Mouse (Mus musculus): ENCODE data around the gene Dpf3. TPM values are rescaled to one million over a fixed set of nuclear protein-coding genes. Genes with fewer than 3 reads are reported as not detected.

Gene Dpf3
- polyA plus RNA-seq, 1 experiment, result 42.6 TPM

DNA sequence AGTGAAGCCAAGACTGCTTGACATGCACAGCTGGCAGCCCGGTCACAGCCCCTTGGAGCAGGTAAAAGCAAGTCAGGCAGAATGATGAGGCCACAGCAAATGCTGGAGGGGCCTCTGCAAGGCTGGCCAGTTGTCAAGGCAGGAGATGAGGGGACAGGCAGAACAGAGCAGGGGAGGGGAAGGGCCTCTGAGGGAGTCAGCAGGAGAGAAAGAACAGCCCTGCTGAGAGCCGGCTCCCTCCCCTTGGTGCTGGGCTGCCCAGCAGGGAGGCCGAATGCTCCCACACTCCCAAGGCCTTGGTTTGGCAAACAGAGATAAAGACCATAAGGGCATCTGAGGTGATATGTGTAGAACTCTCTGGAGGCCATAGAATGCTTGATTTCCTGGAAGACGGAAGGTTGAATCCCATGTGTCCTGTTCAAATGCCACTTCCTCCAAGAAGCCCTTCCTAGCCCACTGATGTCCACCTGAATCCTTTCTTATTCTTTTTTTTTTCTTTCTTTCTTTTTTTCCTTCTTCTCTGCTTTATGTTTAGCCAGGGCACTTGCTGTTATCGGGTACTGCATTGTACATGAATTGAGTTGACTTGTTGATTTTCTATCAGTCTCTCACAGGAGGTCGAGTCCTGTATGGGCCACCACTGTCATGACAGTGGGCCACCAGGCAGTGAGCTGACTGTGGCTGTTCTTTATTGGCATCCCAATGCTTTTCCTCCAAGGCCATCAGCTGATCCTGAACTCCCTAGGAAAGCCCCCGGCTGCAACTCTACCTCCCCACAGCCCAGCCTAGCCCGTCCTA, 169.7 kb downstream of the Dpf3 start:
- TF ChIP-seq POLR2A (IDR thresholded peaks at IDR 0.05; ENCODE audit: borderline replicate concordance, insufficient read depth, low read length), result no peak
- no peak for TF ChIP-seq CTCF (IDR thresholded peaks at IDR 0.05; ENCODE audit: borderline replicate concordance, insufficient read depth, low read depth, low read length)
- 65% methylated on average over 8 of the region's 8 CpGs for WGBS
- H3K4me3 ChIP-seq (replicated peaks; ENCODE audit: insufficient read depth, low read depth, low read length), result no peak overlapping the region
- DNase-seq, result peak in 1 of 2 experiments; percentile 40
- no peak overlapping the region; the same call in 1 of the 2 replicates for H3K27ac ChIP-seq (ENCODE audit: insufficient read depth, low read length)
- peaks cover 24% of the 10 kb centered on the region for H3K4me1 ChIP-seq (ENCODE audit: control insufficient read depth, insufficient read depth, low read length)
- no peaks in the 10 kb centered on the region for H3K27me3 ChIP-seq (ENCODE audit: control insufficient read depth, insufficient read depth, low read length)

DNA sequence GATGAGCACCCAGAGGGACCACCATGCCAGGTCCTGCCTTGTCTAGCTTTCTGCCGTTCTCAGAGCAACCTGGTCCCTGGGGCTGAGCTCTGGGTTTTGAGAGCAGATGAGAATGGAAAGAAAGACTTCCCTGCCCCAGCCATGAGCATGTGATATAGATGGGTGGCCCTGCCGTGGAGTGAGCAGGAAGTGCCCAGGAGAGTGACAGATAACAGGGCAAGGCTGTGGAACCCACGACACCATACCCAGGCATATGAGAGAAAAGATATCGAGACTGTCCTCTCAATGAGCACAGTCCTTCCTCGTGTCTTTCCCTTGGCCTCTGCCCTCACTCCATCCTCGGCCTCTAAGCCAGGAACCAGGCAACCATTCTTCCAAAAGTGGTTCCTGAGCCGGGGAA, 172.8 kb downstream of the Dpf3 start:
- TF ChIP-seq POLR2A (IDR thresholded peaks at IDR 0.05; ENCODE audit: borderline replicate concordance, insufficient read depth, low read length), result no peak
- TF ChIP-seq CTCF (IDR thresholded peaks at IDR 0.05; ENCODE audit: borderline replicate concordance, insufficient read depth, low read depth, low read length), result no peak
- no peak for DNase-seq
- Histone ChIP-seq H3K4me1 (ENCODE audit: control insufficient read depth, insufficient read depth, low read length) (peaks cover 29% of the 10 kb centered on the region), H3K4me3 (replicated peaks; ENCODE audit: insufficient read depth, low read depth, low read length) (no peak overlapping the region), H3K27me3 (ENCODE audit: control insufficient read depth, insufficient read depth, low read length) (no peaks in the 10 kb centered on the region), H3K27ac (ENCODE audit: insufficient read depth, low read length) (no peak overlapping the region; the same call in 1 of the 2 replicates)
- WGBS, result 75% methylated on average over 7 of the region's 7 CpGs

DNA sequence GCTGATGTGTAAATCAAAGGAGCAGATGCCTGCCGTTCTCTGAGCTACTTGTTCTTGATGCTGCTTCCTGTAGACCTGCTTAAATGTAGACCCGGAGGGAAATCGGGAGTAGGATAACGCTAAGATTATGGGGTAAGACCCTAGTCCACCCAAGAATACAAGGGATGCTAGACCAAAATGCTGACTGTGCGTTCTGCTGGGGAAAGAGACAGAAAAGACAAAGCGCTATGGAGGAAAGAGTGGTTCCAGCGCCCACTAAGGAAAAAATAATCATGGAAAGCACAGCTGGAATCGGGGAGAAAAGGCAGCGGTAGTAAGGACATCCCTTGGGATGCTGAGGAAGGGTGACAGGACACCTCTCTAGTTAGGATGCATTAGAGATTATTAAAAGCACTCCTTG, 174.7 kb downstream of the Dpf3 start:
- DNase-seq, result no peak
- no peak overlapping the region for H3K27ac ChIP-seq (ENCODE audit: insufficient read depth, low read length)
- peaks cover 30% of the 10 kb centered on the region for H3K4me1 ChIP-seq (ENCODE audit: control insufficient read depth, insufficient read depth, low read length)
- 93% methylated on average over 9 of the region's 9 CpGs for WGBS
- H3K4me3 ChIP-seq (replicated peaks; ENCODE audit: insufficient read depth, low read depth, low read length), result no peak overlapping the region
- H3K27me3 ChIP-seq (ENCODE audit: control insufficient read depth, insufficient read depth, low read length), result no peaks in the 10 kb centered on the region
- TF ChIP-seq POLR2A (IDR thresholded peaks at IDR 0.05; ENCODE audit: borderline replicate concordance, insufficient read depth, low read length) (no peak), CTCF (IDR thresholded peaks at IDR 0.05; ENCODE audit: borderline replicate concordance, insufficient read depth, low read depth, low read length) (no peak)

DNA sequence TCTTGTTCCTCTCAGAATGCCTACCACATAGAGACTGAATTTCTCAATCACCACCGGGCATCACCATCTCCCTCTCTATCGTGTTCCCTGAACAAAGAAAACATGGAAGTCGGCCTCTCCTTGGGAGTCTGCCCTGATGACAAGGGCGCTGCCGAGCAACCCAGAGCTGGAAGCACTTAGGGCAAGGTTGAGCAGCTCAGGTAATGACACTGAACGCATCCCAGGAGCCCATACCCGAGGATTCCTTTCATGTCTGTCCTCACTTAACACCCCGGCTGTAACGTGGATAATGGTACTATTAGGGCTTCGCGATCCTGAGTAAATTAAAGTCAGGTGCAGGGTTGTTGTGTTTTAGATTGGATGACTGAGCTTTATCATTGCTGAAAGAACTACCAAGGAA, 176.9 kb downstream of the Dpf3 start:
- Histone ChIP-seq H3K4me3 (replicated peaks; ENCODE audit: insufficient read depth, low read depth, low read length) (no peak overlapping the region), H3K27me3 (ENCODE audit: control insufficient read depth, insufficient read depth, low read length) (no peaks in the 10 kb centered on the region), H3K27ac (ENCODE audit: insufficient read depth, low read length) (no peak overlapping the region), H3K4me1 (ENCODE audit: control insufficient read depth, insufficient read depth, low read length) (peaks cover 21% of the 10 kb centered on the region)
- DNase-seq, result no peak
- WGBS, result 87% methylated on average over 11 of the region's 11 CpGs
- no peak for TF ChIP-seq CTCF (IDR thresholded peaks at IDR 0.05; ENCODE audit: borderline replicate concordance, insufficient read depth, low read depth, low read length)
- TF ChIP-seq POLR2A (IDR thresholded peaks at IDR 0.05; ENCODE audit: borderline replicate concordance, insufficient read depth, low read length), result no peak

DNA sequence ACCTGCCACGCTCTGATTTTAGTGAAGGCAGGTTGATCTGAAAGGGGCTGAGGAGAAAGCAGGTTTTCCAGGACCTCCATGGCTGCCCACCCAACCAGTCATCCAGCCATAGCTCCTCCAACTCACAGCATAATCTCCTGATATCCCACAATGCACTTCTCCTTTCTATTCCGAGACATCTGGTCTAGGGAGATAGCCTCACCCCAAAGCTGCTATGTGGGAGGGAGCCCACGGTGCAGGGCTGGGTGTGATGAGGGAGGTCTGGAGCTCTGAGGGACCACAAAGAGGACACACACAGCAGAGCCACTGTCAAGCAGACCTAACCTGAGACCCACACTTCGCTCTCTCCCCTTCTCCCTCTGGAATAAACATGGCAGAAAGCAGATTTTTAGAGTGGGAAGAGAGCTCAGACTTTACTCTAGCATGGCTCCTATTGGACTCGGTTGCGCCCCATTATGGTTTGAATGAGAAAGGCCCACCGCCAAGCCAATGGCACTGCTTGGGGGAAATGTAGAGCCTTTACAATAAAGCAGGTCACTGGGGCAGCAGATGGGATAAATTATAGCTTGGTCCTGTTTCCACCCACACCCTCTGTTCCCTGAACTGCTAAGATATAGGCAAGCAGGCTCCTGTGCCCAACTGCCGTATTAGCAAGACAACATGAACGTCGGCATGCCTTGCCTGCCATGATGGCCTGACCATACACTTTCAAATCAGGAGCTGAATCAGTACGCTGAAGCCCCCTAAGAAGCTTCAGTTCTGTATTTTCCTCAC, 178.3 kb downstream of the Dpf3 start:
- no peak for DNase-seq
- 70% methylated on average over 11 of the region's 11 CpGs for WGBS
- Histone ChIP-seq H3K27ac (ENCODE audit: insufficient read depth, low read length) (no peak overlapping the region), H3K4me3 (replicated peaks; ENCODE audit: insufficient read depth, low read depth, low read length) (no peak overlapping the region), H3K27me3 (ENCODE audit: control insufficient read depth, insufficient read depth, low read length) (no peaks in the 10 kb centered on the region), H3K4me1 (ENCODE audit: control insufficient read depth, insufficient read depth, low read length) (peaks cover 15% of the 10 kb centered on the region)
- TF ChIP-seq POLR2A (IDR thresholded peaks at IDR 0.05; ENCODE audit: borderline replicate concordance, insufficient read depth, low read length), result no peak

DNA sequence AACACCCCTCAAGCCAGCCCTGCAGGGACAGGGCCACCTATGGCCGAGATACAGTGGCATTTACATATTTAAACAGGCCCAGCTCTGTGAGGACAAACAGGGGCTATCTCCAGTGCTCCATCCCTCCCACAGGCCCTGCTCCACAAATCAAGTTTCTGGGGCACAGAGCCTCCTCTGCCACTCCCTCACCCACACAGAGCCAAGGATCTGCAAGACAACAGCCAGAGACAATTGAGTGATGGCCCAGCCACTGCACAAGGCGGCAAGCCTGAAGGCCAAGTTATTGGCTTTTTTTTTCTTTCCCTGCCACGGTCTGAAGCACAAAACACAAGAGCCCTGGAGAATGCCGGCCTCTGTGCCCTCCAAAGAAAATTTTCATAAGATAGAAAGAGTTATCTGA, 178.9 kb downstream of the Dpf3 start:
- H3K27ac ChIP-seq (ENCODE audit: insufficient read depth, low read length), result no peak overlapping the region
- no peak for DNase-seq
- 73% methylated on average over 4 of the region's 4 CpGs for WGBS

DNA sequence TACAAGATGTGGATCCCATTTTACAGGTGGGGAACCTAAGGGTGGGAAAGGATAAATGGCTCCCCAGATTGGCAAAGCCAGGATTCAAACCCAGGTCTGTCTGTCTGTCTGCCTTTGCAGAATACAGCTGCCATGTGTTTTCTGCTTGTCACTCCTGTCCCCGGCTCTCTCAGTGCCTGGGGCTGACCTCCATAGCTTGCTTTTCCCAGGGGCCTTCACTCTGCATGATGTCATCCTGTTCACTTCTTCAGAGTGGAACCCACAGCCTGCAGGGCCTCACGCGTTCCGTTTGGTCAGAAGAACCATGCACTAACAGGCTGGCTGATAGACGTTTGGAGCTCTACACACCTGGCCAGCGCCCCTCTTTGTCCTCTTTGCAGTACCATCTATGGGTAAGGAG, 184.3 kb downstream of the Dpf3 start:
- Histone ChIP-seq H3K27ac (ENCODE audit: insufficient read depth, low read length) (peak overlapping the region; percentile 98), H3K27me3 (ENCODE audit: control insufficient read depth, insufficient read depth, low read length) (no peaks in the 10 kb centered on the region), H3K4me1 (ENCODE audit: control insufficient read depth, insufficient read depth, low read length) (peaks cover 27% of the 10 kb centered on the region), H3K4me3 (replicated peaks; ENCODE audit: insufficient read depth, low read depth, low read length) (no peak overlapping the region)
- WGBS, result 36% methylated on average over 6 of the region's 6 CpGs
- TF ChIP-seq CTCF (IDR thresholded peaks at IDR 0.05; ENCODE audit: borderline replicate concordance, insufficient read depth, low read depth, low read length) (no peak), POLR2A (IDR thresholded peaks at IDR 0.05; ENCODE audit: borderline replicate concordance, insufficient read depth, low read length) (no peak)
- no peak for DNase-seq

More for the DNA sequence above, 178.9 kb downstream of the Dpf3 start:
- Histone ChIP-seq H3K4me1 (ENCODE audit: control insufficient read depth, insufficient read depth, low read length) (peaks cover 15% of the 10 kb centered on the region), H3K27me3 (ENCODE audit: control insufficient read depth, insufficient read depth, low read length) (no peaks in the 10 kb centered on the region), H3K4me3 (replicated peaks; ENCODE audit: insufficient read depth, low read depth, low read length) (no peak overlapping the region)
- no peak for TF ChIP-seq POLR2A (IDR thresholded peaks at IDR 0.05; ENCODE audit: borderline replicate concordance, insufficient read depth, low read length)
- no peak for TF ChIP-seq CTCF (IDR thresholded peaks at IDR 0.05; ENCODE audit: borderline replicate concordance, insufficient read depth, low read depth, low read length)

Data from cerebellum, adult 2 months (tissue).